Mouse (Mus musculus): Measurements from ENCODE around the gene C1qbp. TPM values are rescaled to one million over a fixed set of nuclear protein-coding genes. Genes with fewer than 3 reads are reported as not detected.

Gene C1qbp
- polyA plus RNA-seq, 1 experiment: 386 TPM

GRCm38 (mm10) chr11:71007026-71007425 lies 24.2 kb upstream of the C1qbp start:
- Histone ChIP-seq H3K4me3 (ENCODE audit: insufficient read depth, poor library complexity, severe bottlenecking) (no peak overlapping the region), H3ac (ENCODE audit: control insufficient read depth, insufficient read length, low read depth) (no peak overlapping the region), H3K79me3 (ENCODE audit: low read depth) (peaks cover 19% of the 10 kb centered on the region), H3K79me2 (ENCODE audit: control insufficient read depth, insufficient read depth) (peaks cover 22% of the 10 kb centered on the region), H3K36me3 (ENCODE audit: control insufficient read depth, insufficient read depth) (peaks cover 45% of the 10 kb centered on the region), H3K27me3 (ENCODE audit: control insufficient read depth, insufficient read depth, insufficient read length) (no peaks in the 10 kb centered on the region)
- TF ChIP-seq MYOG (IDR thresholded peaks at IDR 0.05; ENCODE audit: control insufficient read depth, extremely low read depth, insufficient read length): no peak
- no peak for TF ChIP-seq FOSL1 (IDR thresholded peaks at IDR 0.05; ENCODE audit: insufficient read depth, low read length, poor library complexity, severe bottlenecking)
- TF ChIP-seq CEBPB (IDR thresholded peaks at IDR 0.05; ENCODE audit: low read depth): no peak
- TF ChIP-seq MAX (IDR thresholded peaks at IDR 0.05): no peak
- no peak for TF ChIP-seq USF1 (IDR thresholded peaks at IDR 0.05; ENCODE audit: low read depth)
- no peak for TF ChIP-seq MYOD1 (IDR thresholded peaks at IDR 0.05; ENCODE audit: control insufficient read depth, insufficient read length, low read depth)
- TF ChIP-seq CTCF (IDR thresholded peaks at IDR 0.05; ENCODE audit: control insufficient read depth, insufficient read depth, insufficient read length): no peak

GRCm38 (mm10) chr11:71005046-71005445 lies 22.2 kb upstream of the C1qbp start:
- Histone ChIP-seq H3K79me2 (ENCODE audit: control insufficient read depth, insufficient read depth) (peaks cover 42% of the 10 kb centered on the region), H3K4me3 (ENCODE audit: insufficient read depth, poor library complexity, severe bottlenecking) (no peak overlapping the region), H3ac (ENCODE audit: control insufficient read depth, insufficient read length, low read depth) (no peak overlapping the region), H3K27me3 (ENCODE audit: control insufficient read depth, insufficient read depth, insufficient read length) (no peaks in the 10 kb centered on the region), H3K36me3 (ENCODE audit: control insufficient read depth, insufficient read depth) (peaks cover 39% of the 10 kb centered on the region), H3K79me3 (ENCODE audit: low read depth) (peaks cover 34% of the 10 kb centered on the region)
- TF ChIP-seq CEBPB (IDR thresholded peaks at IDR 0.05; ENCODE audit: low read depth) (no peak), USF1 (IDR thresholded peaks at IDR 0.05; ENCODE audit: low read depth) (no peak), CTCF (IDR thresholded peaks at IDR 0.05; ENCODE audit: control insufficient read depth, insufficient read depth, insufficient read length) (no peak), MAX (IDR thresholded peaks at IDR 0.05) (no peak), MYOD1 (IDR thresholded peaks at IDR 0.05; ENCODE audit: control insufficient read depth, insufficient read length, low read depth) (no peak), MYOG (IDR thresholded peaks at IDR 0.05; ENCODE audit: control insufficient read depth, extremely low read depth, insufficient read length) (no peak), FOSL1 (IDR thresholded peaks at IDR 0.05; ENCODE audit: insufficient read depth, low read length, poor library complexity, severe bottlenecking) (no peak)

- Histone ChIP-seq H3K36me3 (ENCODE audit: control insufficient read depth, insufficient read depth) (peaks cover 39% of the 10 kb centered on the region), H3K79me2 (ENCODE audit: control insufficient read depth, insufficient read depth) (peaks cover 49% of the 10 kb centered on the region), H3K27me3 (ENCODE audit: control insufficient read depth, insufficient read depth, insufficient read length) (no peaks in the 10 kb centered on the region), H3K79me3 (ENCODE audit: low read depth) (peaks cover 41% of the 10 kb centered on the region), H3K4me3 (ENCODE audit: insufficient read depth, poor library complexity, severe bottlenecking) (peak within 1 kb of the TSS; percentile 96), H3ac (ENCODE audit: control insufficient read depth, insufficient read length, low read depth) (peak within 1 kb of the TSS; percentile 65)
- TF ChIP-seq MYOD1 (IDR thresholded peaks at IDR 0.05; ENCODE audit: control insufficient read depth, insufficient read length, low read depth) (no peak), MAX (IDR thresholded peaks at IDR 0.05) (peak; percentile 100), CEBPB (IDR thresholded peaks at IDR 0.05; ENCODE audit: low read depth) (peak; percentile 93), FOSL1 (IDR thresholded peaks at IDR 0.05; ENCODE audit: insufficient read depth, low read length, poor library complexity, severe bottlenecking) (no peak), MYOG (IDR thresholded peaks at IDR 0.05; ENCODE audit: control insufficient read depth, extremely low read depth, insufficient read length) (no peak), USF1 (IDR thresholded peaks at IDR 0.05; ENCODE audit: low read depth) (peak; percentile 77), CTCF (IDR thresholded peaks at IDR 0.05; ENCODE audit: control insufficient read depth, insufficient read depth, insufficient read length) (no peak)
Measured at GRCm38 (mm10) chr11:71004316-71004773, 21.5 kb upstream of the C1qbp start, which contains the start of gene Dhx33. Gene Dhx33, minus strand, starts transcription at chr11:71004437.

- H3K36me3 ChIP-seq (ENCODE audit: control insufficient read depth, insufficient read depth): peaks cover 42% of the 10 kb centered on the region
- peaks cover 43% of the 10 kb centered on the region for H3K79me3 ChIP-seq (ENCODE audit: low read depth)
- TF ChIP-seq MYOG (IDR thresholded peaks at IDR 0.05; ENCODE audit: control insufficient read depth, extremely low read depth, insufficient read length): no peak
- TF ChIP-seq FOSL1 (IDR thresholded peaks at IDR 0.05; ENCODE audit: insufficient read depth, low read length, poor library complexity, severe bottlenecking): no peak
- TF ChIP-seq CEBPB (IDR thresholded peaks at IDR 0.05; ENCODE audit: low read depth): no peak
- TF ChIP-seq MYOD1 (IDR thresholded peaks at IDR 0.05; ENCODE audit: control insufficient read depth, insufficient read length, low read depth): no peak
- TF ChIP-seq CTCF (IDR thresholded peaks at IDR 0.05; ENCODE audit: control insufficient read depth, insufficient read depth, insufficient read length): no peak
- no peak for TF ChIP-seq MAX (IDR thresholded peaks at IDR 0.05)
- no peak for TF ChIP-seq USF1 (IDR thresholded peaks at IDR 0.05; ENCODE audit: low read depth)
- peak overlapping the region; percentile 65 for H3ac ChIP-seq (ENCODE audit: control insufficient read depth, insufficient read length, low read depth)
- H3K79me2 ChIP-seq (ENCODE audit: control insufficient read depth, insufficient read depth): peaks cover 54% of the 10 kb centered on the region
- peak overlapping the region; percentile 96 for H3K4me3 ChIP-seq (ENCODE audit: insufficient read depth, poor library complexity, severe bottlenecking)
- H3K27me3 ChIP-seq (ENCODE audit: control insufficient read depth, insufficient read depth, insufficient read length): no peaks in the 10 kb centered on the region
Measured at GRCm38 (mm10) chr11:71003611-71004315, 20.9 kb upstream of the C1qbp start.

GRCm38 (mm10) chr11:71001167-71001566 lies 18.3 kb upstream of the C1qbp start:
- Histone ChIP-seq H3ac (ENCODE audit: control insufficient read depth, insufficient read length, low read depth) (no peak overlapping the region), H3K27me3 (ENCODE audit: control insufficient read depth, insufficient read depth, insufficient read length) (no peaks in the 10 kb centered on the region), H3K36me3 (ENCODE audit: control insufficient read depth, insufficient read depth) (peaks cover 57% of the 10 kb centered on the region), H3K79me3 (ENCODE audit: low read depth) (peaks cover 43% of the 10 kb centered on the region), H3K79me2 (ENCODE audit: control insufficient read depth, insufficient read depth) (peaks cover 57% of the 10 kb centered on the region), H3K4me3 (ENCODE audit: insufficient read depth, poor library complexity, severe bottlenecking) (no peak overlapping the region)
- no peak for TF ChIP-seq USF1 (IDR thresholded peaks at IDR 0.05; ENCODE audit: low read depth)
- TF ChIP-seq MYOG (IDR thresholded peaks at IDR 0.05; ENCODE audit: control insufficient read depth, extremely low read depth, insufficient read length): no peak
- TF ChIP-seq MAX (IDR thresholded peaks at IDR 0.05): no peak
- no peak for TF ChIP-seq CEBPB (IDR thresholded peaks at IDR 0.05; ENCODE audit: low read depth)
- TF ChIP-seq CTCF (IDR thresholded peaks at IDR 0.05; ENCODE audit: control insufficient read depth, insufficient read depth, insufficient read length): no peak
- TF ChIP-seq MYOD1 (IDR thresholded peaks at IDR 0.05; ENCODE audit: control insufficient read depth, insufficient read length, low read depth): no peak
- TF ChIP-seq FOSL1 (IDR thresholded peaks at IDR 0.05; ENCODE audit: insufficient read depth, low read length, poor library complexity, severe bottlenecking): no peak
